Mouse (Mus musculus) lung, postnatal 0 days (tissue): ENCODE data around the gene Mdk. TPM values are rescaled to one million over a fixed set of nuclear protein-coding genes. Genes with fewer than 3 reads are reported as not detected.

ENCODE experiments used
- ATAC-seq: fragments of 200-750 bp; cut with Nextera tagmentation; 2 replicates; pipeline ENCODE4 v1.8.0; 2017; ENCODE audit warnings: moderate library complexity
- DNase-seq: peaks from one replicate; pipeline ENCODE4 v3.0.0-alpha.2; 2016; ENCODE audit warnings: low spot score
- H3K27ac ChIP-seq: fragments of 300-500 bp; sonication (generic); 2 replicates; pipeline ENCODE4 v1.5.1; 2014; ENCODE audit warnings: antibody characterized with exemption, mild to moderate bottlenecking, low read length, mixed read lengths
- H3K27me3 ChIP-seq: fragments of 300-500 bp; sonication (generic); replicated peaks from 2 replicates; pipeline ENCODE4 v1.6.1; 2014; ENCODE audit warnings: low read length, mixed read lengths; ENCODE audit not compliant: insufficient read depth
- H3K36me3 ChIP-seq: fragments of 300-500 bp; sonication (generic); 2 replicates; pipeline ENCODE4 v1.6.1; 2014; ENCODE audit warnings: low read length, mixed read lengths; ENCODE audit not compliant: insufficient read depth
- H3K4me1 ChIP-seq: fragments of 300-500 bp; sonication (generic); 2 replicates; pipeline ENCODE4 v1.6.1; 2014; ENCODE audit warnings: antibody characterized with exemption, low read depth, low read length, mixed read lengths; ENCODE audit not compliant: insufficient read depth
- H3K4me2 ChIP-seq: fragments of 300-500 bp; sonication (generic); replicated peaks from 2 replicates; pipeline ENCODE4 v1.6.1; 2014; ENCODE audit warnings: low read depth, mild to moderate bottlenecking, low read length, moderate library complexity, mixed read lengths
- H3K4me3 ChIP-seq: fragments of 300-500 bp; sonication (generic); 2 replicates; pipeline ENCODE4 v1.5.1; 2014; ENCODE audit warnings: low read depth, low read length
- H3K9ac ChIP-seq: fragments of 300-500 bp; sonication (generic); replicated peaks from 2 replicates; pipeline ENCODE4 v1.6.1; 2014; ENCODE audit warnings: low read depth, mild to moderate bottlenecking
- H3K9me3 ChIP-seq: fragments of 300-500 bp; sonication (generic); 2 replicates; pipeline ENCODE4 v1.6.1; 2016; ENCODE audit warnings: low read length, mixed read lengths
- CTCF ChIP-seq: IDR thresholded peaks from 2 replicates; pipeline ENCODE4 v1.5.1; 2016; ENCODE audit warnings: antibody characterized with exemption, mild to moderate bottlenecking
- EP300 ChIP-seq: IDR thresholded peaks from 2 replicates; pipeline ENCODE4 v1.6.1; 2016; ENCODE audit warnings: antibody characterized with exemption, mild to moderate bottlenecking, control low read depth
- WGBS: fragments of 180-500 bp; shearing (Covaris S2); extraction: QIAGEN DNeasy Blood & Tissue Kit; methylation state at CpG from one replicate; pipeline ENCODE4 v1.1.7; 2014; 5-methylcytosine and 5-hydroxymethylcytosine counted together
- polyA plus RNA-seq: library from polyadenylated mRNA; unstranded; fragments of >200 nt; fragmentation: Nextera tagmentation; extraction: Ambion mirVana; gene quantifications from 2 replicates; pipeline ENCODE4 v1.2.1, GENCODE M21; 2015

Gene Mdk
- 101 and 104 TPM in 2 replicates for polyA plus RNA-seq

DNA sequence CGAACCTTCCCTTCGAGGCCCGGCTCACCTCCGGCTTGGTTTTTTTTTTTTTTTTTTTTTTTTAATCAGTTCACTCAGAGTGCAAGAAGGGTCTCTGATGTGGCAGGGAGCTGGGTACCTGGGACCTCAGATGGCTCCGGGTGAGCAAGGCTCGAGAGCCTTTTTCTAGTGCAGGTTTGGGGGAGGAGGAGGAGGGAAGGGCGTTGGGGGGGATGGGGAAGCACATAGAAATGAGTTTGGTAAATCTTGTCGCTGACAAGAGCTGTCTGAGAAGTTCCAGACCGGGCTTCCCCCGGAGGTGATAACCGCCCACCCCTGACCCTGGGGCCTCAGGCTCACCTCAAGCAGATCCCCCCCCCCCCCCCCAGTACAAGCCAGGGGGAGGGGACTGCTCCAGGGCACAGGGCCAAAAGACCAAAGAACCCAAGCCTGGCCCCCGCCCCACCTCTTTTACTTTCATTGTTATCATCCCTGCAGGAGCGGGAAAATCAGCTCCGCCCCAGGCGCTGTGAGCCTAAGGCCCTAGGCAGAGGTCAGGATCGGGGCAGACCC lies at the start of gene Mdk:
TSS of gene Mdk (minus strand) at position 138 of the 552 bp plus-strand sequence.
- WGBS, result 12% methylated on average over 14 of the region's 16 CpGs
- Histone ChIP-seq H3K9me3 (no peaks in the 10 kb centered on the region), H3K27ac (no peak within 1 kb of the TSS), H3K4me3 (peak within 1 kb of the TSS; percentile 39), H3K36me3 (peaks cover 18% of the 10 kb centered on the region), H3K9ac (peak within 1 kb of the TSS; percentile 32; the same call in 1 of the 2 replicates), H3K4me1 (peaks cover 13% of the 10 kb centered on the region; the same call in 1 of the 2 replicates), H3K27me3 (no peaks in the 10 kb centered on the region), H3K4me2 (peak within 1 kb of the TSS; percentile 61)
- no peak for TF ChIP-seq EP300
- DNase-seq, result no peak
- no peak for ATAC-seq

DNA sequence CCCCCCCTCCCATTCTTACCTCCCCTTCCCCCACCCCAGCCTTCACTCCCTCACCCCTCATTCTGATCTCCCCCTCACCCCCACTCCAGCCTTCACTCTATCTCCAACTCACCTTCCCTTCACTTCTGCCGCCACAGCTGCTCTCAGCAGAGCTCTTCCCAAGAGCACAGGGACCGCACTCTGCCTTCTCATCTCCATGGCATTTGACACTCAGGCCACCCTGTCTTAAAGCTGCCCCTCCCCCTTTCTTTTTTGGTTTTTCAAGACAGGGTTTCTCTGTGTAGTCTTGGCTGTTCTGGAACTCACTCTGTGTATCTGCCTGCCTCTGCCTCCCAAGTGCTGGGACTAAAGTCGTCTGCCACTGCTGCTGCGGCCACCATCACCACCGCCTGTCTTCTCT lies 48.7 kb upstream of the Mdk start:
- 66% methylated on average over 5 of the region's 5 CpGs for WGBS
- no peak for TF ChIP-seq EP300
- TF ChIP-seq CTCF, result no peak
- H3K27ac ChIP-seq, result no peak overlapping the region
- no peaks in the 10 kb centered on the region for H3K9me3 ChIP-seq
- no peak for ATAC-seq
- H3K9ac ChIP-seq, result no peak overlapping the region
- DNase-seq, result no peak
- H3K4me1 ChIP-seq, result peaks cover 4% of the 10 kb centered on the region
- H3K4me2 ChIP-seq, result no peak overlapping the region
- H3K36me3 ChIP-seq, result no peaks in the 10 kb centered on the region
- H3K4me3 ChIP-seq, result no peak overlapping the region
- peaks cover 12% of the 10 kb centered on the region; the same call in 1 of the 2 replicates for H3K27me3 ChIP-seq

DNA sequence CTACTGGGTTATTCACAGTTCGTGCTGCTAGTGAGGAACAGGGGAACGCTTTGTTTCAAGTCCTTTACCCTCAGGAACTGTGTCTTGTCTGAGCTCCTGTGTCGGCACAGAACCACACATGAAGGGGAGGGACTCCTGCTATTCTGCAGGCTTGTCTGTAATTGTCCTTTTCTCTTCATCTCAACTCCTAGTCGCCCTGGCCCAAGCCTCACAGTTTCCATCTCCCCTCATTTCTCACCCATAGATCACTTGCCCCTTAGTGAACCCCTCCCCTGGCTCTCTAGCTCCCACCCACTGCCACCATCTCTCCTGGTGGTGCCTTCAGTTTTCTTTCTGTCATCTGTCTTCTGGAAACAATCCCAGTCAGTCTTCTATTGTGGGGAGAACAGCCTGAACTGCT lies 48.1 kb upstream of the Mdk start:
- ATAC-seq (no peak), DNase-seq (no peak)
- no peaks in the 10 kb centered on the region for H3K36me3 ChIP-seq
- H3K4me1 ChIP-seq, result peaks cover 5% of the 10 kb centered on the region
- TF ChIP-seq CTCF, result no peak
- no peak for TF ChIP-seq EP300
- no peak overlapping the region for H3K4me3 ChIP-seq
- peaks cover 18% of the 10 kb centered on the region; the same call in 1 of the 2 replicates for H3K27me3 ChIP-seq
- H3K27ac ChIP-seq, result no peak overlapping the region
- 25% methylated on average over 4 of the region's 4 CpGs for WGBS
- no peak overlapping the region for H3K4me2 ChIP-seq
- H3K9me3 ChIP-seq, result no peaks in the 10 kb centered on the region
- no peak overlapping the region for H3K9ac ChIP-seq

DNA sequence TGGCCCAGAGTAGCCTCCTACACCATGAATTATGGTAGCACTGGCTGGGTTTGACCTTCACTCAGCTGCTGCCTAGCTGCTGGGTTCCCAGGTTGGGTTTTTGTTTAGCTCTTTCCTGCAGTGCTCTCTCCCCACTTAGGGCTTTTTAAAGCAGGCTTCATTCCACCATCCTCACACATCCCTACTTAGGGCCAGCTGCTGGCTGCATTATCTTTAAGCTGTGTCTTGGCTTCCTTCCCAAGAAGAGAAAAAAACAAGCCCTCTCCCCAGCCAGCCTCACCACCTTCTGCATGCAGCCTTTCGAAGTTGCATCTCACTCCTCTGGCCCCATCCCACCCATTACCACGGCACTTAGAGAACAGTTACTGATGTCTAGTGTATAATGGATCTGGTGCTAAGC lies 46.5 kb upstream of the Mdk start:
- Histone ChIP-seq H3K36me3 (no peaks in the 10 kb centered on the region), H3K9ac (no peak overlapping the region), H3K4me1 (peaks cover 5% of the 10 kb centered on the region), H3K27me3 (peaks cover 27% of the 10 kb centered on the region; the same call in 1 of the 2 replicates), H3K4me3 (no peak overlapping the region), H3K27ac (no peak overlapping the region), H3K9me3 (no peaks in the 10 kb centered on the region), H3K4me2 (no peak overlapping the region)
- ATAC-seq, result no peak
- TF ChIP-seq EP300 (no peak), CTCF (no peak)
- no peak for DNase-seq
- 26% methylated on average over 2 of the region's 2 CpGs for WGBS

DNA sequence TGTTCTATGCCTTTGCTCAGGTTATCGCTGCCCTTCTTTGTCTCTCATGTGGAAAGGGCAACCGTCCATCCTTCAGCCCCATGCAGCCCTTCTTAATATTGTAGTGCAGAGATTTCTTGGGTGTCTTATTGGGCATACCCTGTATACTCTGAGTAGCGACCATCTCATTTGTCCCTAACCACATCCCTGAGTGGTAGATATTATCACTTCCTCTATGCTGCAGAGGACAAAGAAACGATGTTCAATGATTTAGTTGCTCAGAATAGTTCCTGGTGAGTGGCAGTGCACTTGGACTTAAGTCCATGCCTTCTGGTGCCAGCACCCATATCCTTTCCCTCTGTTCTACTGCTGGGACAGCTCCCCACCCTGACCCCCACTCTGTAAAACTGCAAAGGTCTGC lies 45.9 kb upstream of the Mdk start:
- Histone ChIP-seq H3K27ac (no peak overlapping the region), H3K4me1 (peaks cover 5% of the 10 kb centered on the region), H3K36me3 (no peaks in the 10 kb centered on the region), H3K4me3 (no peak overlapping the region), H3K9ac (no peak overlapping the region), H3K9me3 (no peaks in the 10 kb centered on the region), H3K4me2 (no peak overlapping the region), H3K27me3 (peaks cover 27% of the 10 kb centered on the region; the same call in 1 of the 2 replicates)
- ATAC-seq (no peak), DNase-seq (no peak)
- TF ChIP-seq CTCF (no peak), EP300 (no peak)
- 64% methylated on average over 4 of the region's 4 CpGs for WGBS

DNA sequence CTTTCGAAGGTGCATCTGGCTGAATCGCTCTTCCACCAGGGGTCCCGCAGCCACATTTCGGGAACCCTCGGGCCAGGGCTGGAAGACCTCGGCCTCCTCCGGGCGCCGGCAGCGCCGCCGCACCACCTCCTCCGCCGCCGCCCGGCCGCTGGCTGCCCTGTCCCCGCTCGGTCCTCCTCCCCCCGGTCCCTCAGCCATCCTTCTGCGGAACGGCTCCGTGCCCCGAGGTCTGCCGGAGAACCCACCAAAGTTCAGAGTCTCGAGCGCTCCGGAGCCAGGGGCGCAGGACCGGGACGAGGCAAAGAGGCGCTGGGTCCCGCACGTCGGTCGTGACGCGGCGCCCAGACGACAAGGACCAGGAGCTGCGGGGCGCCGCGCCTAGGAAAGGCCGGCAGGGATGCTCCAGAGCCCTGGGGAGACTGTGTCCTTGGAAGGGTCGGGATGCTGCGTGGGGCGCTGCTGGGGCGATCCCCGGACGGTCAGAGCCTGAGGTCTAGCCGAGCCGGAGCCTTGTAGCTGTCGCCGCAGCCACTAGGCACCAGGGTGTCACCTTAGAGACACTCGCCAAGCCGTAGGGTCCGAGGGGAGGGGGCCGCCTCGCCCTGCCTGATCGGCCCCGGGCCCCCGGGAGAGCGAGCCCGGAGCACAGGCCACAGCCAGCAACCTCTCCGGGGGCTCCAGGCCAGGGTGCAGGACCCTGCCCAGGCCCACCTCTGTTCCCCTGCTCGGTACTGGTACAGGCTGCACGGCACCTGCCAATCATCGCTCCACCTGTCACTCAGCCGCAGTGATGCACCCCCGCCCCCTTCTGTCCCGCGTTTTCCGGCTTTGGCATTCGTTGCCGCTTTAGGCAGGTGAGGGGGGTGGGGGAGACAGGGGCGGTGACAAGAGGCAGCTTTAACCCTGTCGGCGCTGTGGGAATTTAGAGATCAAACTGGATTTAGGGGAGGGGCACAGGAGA lies 43.8 kb upstream of the Mdk start, which contains the start of gene Dgkz:
TSS of gene Dgkz (minus strand) at position 284 of the 961 bp plus-strand sequence.
- H3K27me3 ChIP-seq, result peaks cover 27% of the 10 kb centered on the region; the same call in 1 of the 2 replicates
- H3K4me3 ChIP-seq, result peak within 1 kb of the TSS; percentile 35
- DNase-seq (no peak), ATAC-seq (no peak)
- no peak within 1 kb of the TSS for H3K9ac ChIP-seq
- H3K27ac ChIP-seq, result no peak within 1 kb of the TSS
- no peaks in the 10 kb centered on the region for H3K9me3 ChIP-seq
- peak within 1 kb of the TSS; percentile 53 for H3K4me2 ChIP-seq
- TF ChIP-seq CTCF, result no peak
- TF ChIP-seq EP300, result no peak
- no peaks in the 10 kb centered on the region for H3K36me3 ChIP-seq
- 4% methylated on average over 65 of the region's 79 CpGs for WGBS
- peaks cover 5% of the 10 kb centered on the region for H3K4me1 ChIP-seq
